Mouse (Mus musculus) kidney, adult 18-20 months (tissue): ENCODE results near the gene Mael.

Source experiments
- DNase-seq: peaks from one replicate; pipeline ENCODE4 v3.0.0; 2021

Mael gene

DNA sequence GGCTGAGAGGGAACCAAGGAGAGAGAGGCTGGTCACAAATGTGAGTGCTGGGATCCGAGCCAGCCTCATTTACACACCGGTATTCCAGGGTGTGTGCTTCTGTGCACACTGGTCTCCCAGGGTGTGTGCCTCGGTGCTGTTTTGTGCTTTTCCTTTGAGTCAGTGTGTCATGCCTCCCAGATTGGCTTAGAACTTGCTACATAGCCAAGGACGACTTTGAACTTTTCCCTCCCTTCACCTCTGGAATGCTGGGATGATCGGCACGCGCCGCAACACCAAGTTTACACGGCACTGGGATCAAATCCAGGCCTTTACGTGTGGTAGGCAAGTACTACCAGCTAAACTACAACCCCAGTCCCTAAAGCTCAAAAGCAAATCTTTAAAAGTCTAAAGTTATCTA, 86.5 kb downstream of the Mael start:
- DNase-seq: no peak

DNA sequence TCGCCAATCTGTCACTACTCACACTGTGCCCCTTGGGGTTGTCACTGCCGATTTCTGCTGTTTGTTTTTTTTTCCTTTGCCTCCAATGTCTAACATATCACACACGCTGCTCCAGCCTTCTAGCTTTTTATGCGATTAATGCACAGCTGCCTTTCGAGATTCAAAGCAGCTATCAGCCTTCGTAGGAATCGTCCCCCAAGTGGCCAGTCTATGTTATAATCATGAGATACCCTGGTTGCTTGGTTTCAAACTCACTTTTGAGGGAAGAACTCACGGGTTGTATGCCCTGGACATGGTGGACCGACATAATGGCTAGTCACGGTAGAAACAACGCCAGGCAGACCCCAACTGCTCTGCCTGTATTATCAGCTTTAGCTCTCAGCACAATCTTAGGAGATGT, 87.2 kb downstream of the Mael start:
- DNase-seq: no peak
